Mouse (Mus musculus) skeletal muscle tissue, postnatal 0 days (tissue): ENCODE data around the gene Olfr39. TPM values are rescaled to one million over a fixed set of nuclear protein-coding genes. Genes with fewer than 3 reads are reported as not detected.

Source experiments
- polyA plus RNA-seq: library from polyadenylated mRNA; unstranded; fragments of >200 nt; fragmentation: Nextera tagmentation; extraction: Ambion mirVana; gene quantifications from 2 replicates; pipeline ENCODE4 v1.2.1, GENCODE M21; 2015

Gene Olfr39
- not detected in 2 replicates for polyA plus RNA-seq

GRCm38 (mm10) chr9:20282051-20282450, at the start of gene Olfr39:
Olfr39 (plus strand) TSS chr9:20282351.

GRCm38 (mm10) chr9:20236819-20237218, 45.3 kb upstream of the Olfr39 start, which contains the start of gene Olfr872:
Olfr872 (plus strand) TSS chr9:20237119.

GRCm38 (mm10) chr9:20298232-20298631, 16.1 kb downstream of the Olfr39 start, which contains the start of gene Olfr873:
Olfr873 (plus strand) TSS chr9:20298532.

GRCm38 (mm10) chr9:20335994-20336393, 53.8 kb downstream of the Olfr39 start, which contains the start of gene Olfr18:
Olfr18 (minus strand) TSS chr9:20336094.

Other genes starting within 250 kb of the Olfr39 start
- gene Olfr867, start 224.8 kb upstream of the Olfr39 start, polyA plus RNA-seq: not detected in 2 replicates
- not detected in 2 replicates for gene Olfr868, start 183.7 kb upstream of the Olfr39 start, polyA plus RNA-seq
- not detected in 2 replicates for gene Olfr869, start 153.3 kb upstream of the Olfr39 start, polyA plus RNA-seq
- gene Olfr870, start 108.3 kb upstream of the Olfr39 start, polyA plus RNA-seq: not detected in 2 replicates
- gene Olfr871, start 70.1 kb upstream of the Olfr39 start, polyA plus RNA-seq: not detected in 2 replicates
- gene Olfr872, start 45.2 kb upstream of the Olfr39 start, polyA plus RNA-seq: not detected in 2 replicates
- not detected in 2 replicates for gene Olfr873, start 16.2 kb downstream of the Olfr39 start, polyA plus RNA-seq
- not detected in 2 replicates for gene Olfr18, start 53.7 kb downstream of the Olfr39 start, polyA plus RNA-seq
- gene Zfp560, start 102.8 kb downstream of the Olfr39 start, polyA plus RNA-seq: 33.3 and 35.1 TPM in 2 replicates
- gene Zfp26, start 177.8 kb downstream of the Olfr39 start, polyA plus RNA-seq: 5.0 and 5.9 TPM in 2 replicates
- gene Zfp426, start 210.4 kb downstream of the Olfr39 start, polyA plus RNA-seq: 7.0 and 7.2 TPM in 2 replicates
- gene Zfp266, start 239.1 kb downstream of the Olfr39 start, polyA plus RNA-seq: 25.1 and 28.1 TPM in 2 replicates